Mouse (Mus musculus) liver, embryonic 13.5 days (tissue): ENCODE results near the gene Hck. TPM values are rescaled to one million over a fixed set of nuclear protein-coding genes. Genes with fewer than 3 reads are reported as not detected.
A peak's percentile ranks its signal among the peaks of the same experiment; 100 is the strongest.

Source experiments
- ATAC-seq: fragments of 200-750 bp; cut with Nextera tagmentation; 2 replicates; pipeline ENCODE4 v1.8.0; 2017; ENCODE audit warnings: low read depth, mild to moderate bottlenecking, moderate number of reproducible peaks, moderate library complexity
- DNase-seq: peaks from one replicate; pipeline ENCODE4 v3.0.0; 2022
- H3K27ac ChIP-seq: fragments of 300-500 bp; sonication (generic); 2 replicates; pipeline ENCODE4 v1.5.1; 2015; ENCODE audit warnings: moderate library complexity, mild to moderate bottlenecking, inconsistent platforms
- H3K27me3 ChIP-seq: fragments of 300-500 bp; sonication (generic); 2 replicates; pipeline ENCODE4 v1.6.1; 2015; ENCODE audit warnings: mild to moderate bottlenecking, inconsistent platforms
- H3K36me3 ChIP-seq: fragments of 300-500 bp; sonication (generic); 2 replicates; pipeline ENCODE4 v1.6.1; 2015; ENCODE audit warnings: mild to moderate bottlenecking, inconsistent platforms
- H3K4me1 ChIP-seq: fragments of 300-500 bp; sonication (generic); replicated peaks from 2 replicates; pipeline ENCODE4 v1.6.1; 2015; ENCODE audit warnings: inconsistent platforms
- H3K4me2 ChIP-seq: fragments of 300-500 bp; sonication (generic); 2 replicates; pipeline ENCODE4 v1.6.1; 2015; ENCODE audit warnings: inconsistent platforms, mild to moderate bottlenecking, moderate library complexity
- H3K4me3 ChIP-seq: fragments of 300-500 bp; sonication (generic); replicated peaks from 2 replicates; pipeline ENCODE4 v1.5.1; 2015; ENCODE audit warnings: mild to moderate bottlenecking, inconsistent platforms
- H3K9ac ChIP-seq: fragments of 300-500 bp; sonication (generic); 2 replicates; pipeline ENCODE4 v1.6.1; 2015; ENCODE audit warnings: mild to moderate bottlenecking, inconsistent platforms
- H3K9me3 ChIP-seq: fragments of 300-500 bp; sonication (generic); replicated peaks from 2 replicates; pipeline ENCODE4 v1.6.1; 2016; ENCODE audit warnings: inconsistent platforms
- WGBS: fragments of 180-500 bp; shearing (Covaris S2); methylation state at CpG from one replicate; pipeline ENCODE4 v1.1.7; 2015; ENCODE audit not compliant: insufficient replicate concordance; 5-methylcytosine and 5-hydroxymethylcytosine counted together
- polyA plus RNA-seq: library from polyadenylated mRNA; unstranded; fragments of >200 nt; fragmentation: Nextera tagmentation; extraction: Ambion mirVana; gene quantifications from 2 replicates; pipeline ENCODE4 v1.2.1, GENCODE M21; 2015

Hck gene
- polyA plus RNA-seq, 1 experiment from 2014 or later = 7.5 TPM

GRCm38 (mm10) chr2:153107046-153107766 is 1.1 kb upstream of the Hck start:
- no peaks in the 10 kb centered on the region for H3K9me3 ChIP-seq
- DNase-seq = no peak
- ATAC-seq = no peak
- H3K27ac ChIP-seq = no peak overlapping the region
- H3K27me3 ChIP-seq = peaks cover 60% of the 10 kb centered on the region
- peak overlapping the region; percentile 67 for H3K4me2 ChIP-seq
- H3K4me3 ChIP-seq = peak overlapping the region; percentile 10; the same call in 1 of the 2 replicates
- H3K36me3 ChIP-seq = no peaks in the 10 kb centered on the region
- H3K4me1 ChIP-seq = peaks cover 10% of the 10 kb centered on the region
- no peak overlapping the region for H3K9ac ChIP-seq
- WGBS = 37% methylated on average over 23 of the region's 23 CpGs

DNA sequence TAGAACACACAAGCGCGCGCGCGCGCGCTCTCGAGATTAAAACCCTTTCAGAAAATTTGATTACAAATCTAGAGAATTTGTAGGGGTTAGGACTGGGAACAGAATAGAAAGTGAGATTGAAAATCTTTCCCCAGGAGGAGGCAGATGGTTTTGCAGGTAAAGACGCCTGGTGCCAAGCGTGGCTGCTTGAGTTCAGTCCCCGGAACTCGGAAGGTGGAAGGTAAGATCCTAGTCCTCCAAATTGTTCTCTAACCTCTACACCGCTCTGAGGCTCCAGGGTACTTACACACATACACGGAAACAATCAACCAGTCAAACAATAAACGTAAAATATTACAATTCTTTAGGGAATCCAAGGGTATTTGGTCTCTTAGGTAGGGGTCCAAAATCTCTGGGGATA is 466 bp upstream of the Hck start:
- H3K4me1 ChIP-seq = peaks cover 10% of the 10 kb centered on the region
- H3K4me3 ChIP-seq = peak overlapping the region; percentile 50; the same call in 1 of the 2 replicates
- no peaks in the 10 kb centered on the region for H3K9me3 ChIP-seq
- H3K9ac ChIP-seq = no peak overlapping the region
- WGBS = 6% methylated on average over 15 of the region's 15 CpGs
- no peak overlapping the region for H3K27ac ChIP-seq
- DNase-seq = no peak
- H3K36me3 ChIP-seq = no peaks in the 10 kb centered on the region
- H3K27me3 ChIP-seq = peaks cover 64% of the 10 kb centered on the region
- peak overlapping the region; percentile 67 for H3K4me2 ChIP-seq
- no peak for ATAC-seq

DNA sequence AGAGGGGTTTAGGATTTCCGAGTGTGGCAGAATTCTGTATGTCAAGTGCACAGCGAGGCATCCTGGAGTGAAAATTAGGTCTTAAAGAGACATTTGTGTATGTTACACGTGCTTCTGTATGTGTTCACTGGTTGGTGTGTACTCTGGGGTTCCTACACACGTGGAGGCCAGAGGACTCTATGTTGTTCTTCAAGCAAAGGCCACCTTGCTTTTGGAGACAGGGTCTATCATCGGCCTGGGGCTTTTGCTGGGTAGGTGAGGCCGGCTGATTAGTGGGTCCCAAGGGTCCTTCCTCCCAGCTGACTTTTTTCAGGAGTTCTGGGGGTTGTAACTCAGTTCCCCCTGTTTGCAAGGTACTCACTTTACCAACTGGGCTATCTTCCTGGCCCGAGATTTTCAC is 1.3 kb downstream of the Hck start:
- H3K36me3 ChIP-seq = no peaks in the 10 kb centered on the region
- H3K4me1 ChIP-seq = peaks cover 10% of the 10 kb centered on the region
- DNase-seq = no peak
- 0 out of 2 replicates have a peak overlapping the region, but pooled peaks have one; percentile 50 for H3K4me3 ChIP-seq
- no peaks in the 10 kb centered on the region for H3K9me3 ChIP-seq
- peaks cover 64% of the 10 kb centered on the region for H3K27me3 ChIP-seq
- WGBS = 46% methylated on average over 7 of the region's 7 CpGs
- H3K9ac ChIP-seq = no peak overlapping the region
- ATAC-seq = no peak
- peak overlapping the region; percentile 67; the same call in 1 of the 2 replicates for H3K4me2 ChIP-seq
- no peak overlapping the region for H3K27ac ChIP-seq

GRCm38 (mm10) chr2:153111298-153111697 is 3.0 kb downstream of the Hck start:
- H3K4me2 ChIP-seq = no peak overlapping the region
- H3K27me3 ChIP-seq = peaks cover 59% of the 10 kb centered on the region
- H3K27ac ChIP-seq = no peak overlapping the region
- peaks cover 20% of the 10 kb centered on the region for H3K4me1 ChIP-seq
- no peaks in the 10 kb centered on the region for H3K9me3 ChIP-seq
- H3K36me3 ChIP-seq = no peaks in the 10 kb centered on the region
- H3K4me3 ChIP-seq = no peak overlapping the region
- H3K9ac ChIP-seq = no peak overlapping the region
- DNase-seq = no peak
- no peak for ATAC-seq
- WGBS = 57% methylated on average over 7 of the region's 7 CpGs

DNA sequence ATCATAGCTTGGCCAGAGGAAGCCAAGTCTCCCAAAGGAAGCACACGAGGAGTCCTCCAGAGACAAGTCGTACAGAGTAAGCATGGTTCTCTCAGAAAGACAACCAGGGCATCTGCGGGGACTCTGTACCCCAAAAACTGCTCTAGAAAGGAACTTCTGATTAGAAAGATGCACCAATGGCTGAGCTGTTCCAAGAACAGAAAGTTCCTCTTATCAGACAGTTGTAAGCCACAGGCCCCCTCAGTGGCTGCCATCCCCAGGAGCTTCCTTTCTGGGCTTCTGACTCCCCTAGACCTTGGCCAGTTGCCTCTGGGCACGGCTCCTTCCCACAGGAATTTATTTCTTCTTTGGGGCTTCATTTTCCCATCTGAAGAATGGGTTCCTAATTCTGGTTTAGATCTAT is 7.4 kb downstream of the Hck start:
- no peak overlapping the region for H3K4me2 ChIP-seq
- no peaks in the 10 kb centered on the region for H3K36me3 ChIP-seq
- no peak for ATAC-seq
- WGBS = 27% methylated on average over 4 of the region's 4 CpGs
- H3K4me3 ChIP-seq = no peak overlapping the region
- H3K27me3 ChIP-seq = peaks cover 15% of the 10 kb centered on the region; the same call in 1 of the 2 replicates
- H3K4me1 ChIP-seq = peaks cover 9% of the 10 kb centered on the region; the same call in 1 of the 2 replicates
- DNase-seq = no peak
- H3K27ac ChIP-seq = no peak overlapping the region
- H3K9ac ChIP-seq = no peak overlapping the region
- H3K9me3 ChIP-seq = no peaks in the 10 kb centered on the region

DNA sequence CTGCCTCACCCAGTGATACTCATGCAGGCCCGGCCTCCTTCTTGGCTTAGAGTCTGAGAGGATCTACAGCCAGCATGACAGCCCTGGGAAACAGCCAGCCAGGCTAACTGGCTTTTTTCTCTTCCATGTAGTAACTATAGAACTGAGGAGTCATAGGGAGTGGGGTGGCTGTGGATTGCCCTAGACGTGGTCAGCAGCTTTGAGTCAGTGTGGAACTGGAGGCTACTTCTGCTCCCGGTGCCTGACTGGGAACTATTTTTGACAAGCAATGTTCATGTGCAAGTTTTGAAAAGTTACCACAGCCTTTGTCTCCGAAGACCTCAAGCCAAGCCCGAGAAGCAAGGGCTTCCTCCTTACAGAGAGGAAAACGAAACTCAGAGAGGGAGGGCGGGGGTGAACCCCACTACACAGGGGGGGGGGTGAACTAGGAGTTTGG is 8.8 kb downstream of the Hck start:
- WGBS = 26% methylated on average over 7 of the region's 7 CpGs
- 0 out of 2 replicates have a peak overlapping the region, but pooled peaks have one; percentile 34 for H3K27ac ChIP-seq
- H3K9ac ChIP-seq = no peak overlapping the region

DNA sequence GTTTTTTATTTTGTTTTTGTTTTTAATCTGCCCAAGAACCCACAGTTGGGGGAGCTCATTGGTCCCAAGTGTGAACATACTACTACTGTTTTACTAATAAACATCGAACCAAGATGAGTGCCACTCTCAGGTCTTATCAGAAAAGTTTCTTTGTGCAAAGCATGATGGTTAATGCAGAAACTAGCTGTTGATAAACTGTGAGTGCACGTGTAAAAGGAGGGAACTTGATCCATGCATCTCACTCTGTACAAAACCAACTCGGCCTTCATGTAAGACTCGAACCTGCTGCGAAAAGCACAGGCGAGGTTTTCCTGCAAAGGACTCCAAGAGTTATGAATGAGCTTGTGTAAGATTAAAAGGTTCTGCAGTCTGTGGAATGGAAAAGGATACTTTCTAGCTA is 11.2 kb downstream of the Hck start:
- DNase-seq = no peak
- no peak overlapping the region for H3K27ac ChIP-seq
- no peak for ATAC-seq
- H3K27me3 ChIP-seq = no peaks in the 10 kb centered on the region
- H3K9ac ChIP-seq = no peak overlapping the region
- WGBS = 69% methylated on average over 6 of the region's 6 CpGs
- no peaks in the 10 kb centered on the region for H3K36me3 ChIP-seq
- no peak overlapping the region for H3K4me3 ChIP-seq
- H3K4me2 ChIP-seq = no peak overlapping the region
- H3K4me1 ChIP-seq = peaks cover 9% of the 10 kb centered on the region; the same call in 1 of the 2 replicates
- H3K9me3 ChIP-seq = no peaks in the 10 kb centered on the region

More for the DNA sequence above, 8.8 kb downstream of the Hck start:
- Histone ChIP-seq H3K9me3 (no peaks in the 10 kb centered on the region), H3K4me1 (peaks cover 9% of the 10 kb centered on the region; the same call in 1 of the 2 replicates), H3K4me2 (no peak overlapping the region), H3K27me3 (peaks cover 4% of the 10 kb centered on the region; the same call in 1 of the 2 replicates), H3K36me3 (no peaks in the 10 kb centered on the region), H3K4me3 (no peak overlapping the region)
- DNase-seq (no peak), ATAC-seq (no peak)

DNA sequence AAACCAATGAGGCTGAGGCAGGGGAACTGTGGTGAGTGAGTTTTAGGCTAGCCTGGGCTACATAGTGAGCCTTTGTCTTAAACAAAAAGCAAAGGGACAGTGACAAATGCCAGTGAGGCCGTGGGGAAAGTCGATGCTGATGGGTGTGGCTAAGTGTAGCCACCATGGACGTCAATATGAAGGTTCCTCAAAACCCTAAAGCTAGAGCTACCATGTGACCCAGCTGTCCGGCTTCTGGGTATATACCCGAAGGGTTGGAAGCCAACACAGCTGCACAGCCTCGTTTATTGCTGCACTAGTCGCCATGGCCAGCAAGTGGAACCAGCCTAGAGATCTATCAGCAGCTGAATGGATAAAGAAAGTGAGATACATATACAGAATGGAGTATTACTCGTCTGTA is 11.9 kb downstream of the Hck start:
- ATAC-seq (no peak), DNase-seq (no peak)
- H3K4me2 ChIP-seq = no peak overlapping the region
- H3K36me3 ChIP-seq = no peaks in the 10 kb centered on the region
- H3K4me3 ChIP-seq = no peak overlapping the region
- no peak overlapping the region for H3K27ac ChIP-seq
- whole genome bisulfite sequencing = 42% methylated on average over 8 of the region's 8 CpGs
- no peaks in the 10 kb centered on the region for H3K27me3 ChIP-seq
- peaks cover 9% of the 10 kb centered on the region; the same call in 1 of the 2 replicates for H3K4me1 ChIP-seq
- no peak overlapping the region for H3K9ac ChIP-seq
- H3K9me3 ChIP-seq = no peaks in the 10 kb centered on the region

- H3K4me3 ChIP-seq = no peak overlapping the region
- ATAC-seq (no peak), DNase-seq (no peak)
- H3K4me1 ChIP-seq = no peaks in the 10 kb centered on the region
- H3K27me3 ChIP-seq = no peaks in the 10 kb centered on the region
- WGBS = 57% methylated on average over 8 of the region's 8 CpGs
- no peak overlapping the region for H3K27ac ChIP-seq
- H3K4me2 ChIP-seq = no peak overlapping the region
- H3K36me3 ChIP-seq = no peaks in the 10 kb centered on the region
- no peak overlapping the region for H3K9ac ChIP-seq
- H3K9me3 ChIP-seq = no peaks in the 10 kb centered on the region
These were observed 13.8 kb downstream of the Hck start for GRCm38 (mm10) chr2:153121821-153122615.

GRCm38 (mm10) chr2:153122701-153123100 is 14.4 kb downstream of the Hck start:
- 65% methylated on average over 7 of the region's 7 CpGs for WGBS

GRCm38 (mm10) chr2:153125875-153126274 is 17.6 kb downstream of the Hck start:
- no peak for ATAC-seq
- H3K4me1 ChIP-seq = no peaks in the 10 kb centered on the region
- no peak for DNase-seq
- WGBS = 36% methylated on average over 5 of the region's 5 CpGs
- no peaks in the 10 kb centered on the region for H3K36me3 ChIP-seq
- H3K4me2 ChIP-seq = no peak overlapping the region
- 0 out of 2 replicates have a peak, but pooled peaks cover 2% of the 10 kb centered on the region for H3K27me3 ChIP-seq
- H3K9me3 ChIP-seq = no peaks in the 10 kb centered on the region
- no peak overlapping the region for H3K4me3 ChIP-seq
- H3K27ac ChIP-seq = no peak overlapping the region
- no peak overlapping the region for H3K9ac ChIP-seq

More at GRCm38 (mm10) chr2:153122701-153123100, 14.4 kb downstream of the Hck start:
- Histone ChIP-seq H3K9me3 (no peaks in the 10 kb centered on the region), H3K4me1 (no peaks in the 10 kb centered on the region), H3K27ac (no peak overlapping the region), H3K4me3 (no peak overlapping the region), H3K9ac (no peak overlapping the region), H3K4me2 (no peak overlapping the region), H3K27me3 (no peaks in the 10 kb centered on the region), H3K36me3 (no peaks in the 10 kb centered on the region)
- ATAC-seq = no peak
- no peak for DNase-seq
